Mouse (Mus musculus): ENCODE measurements at regions not wholly inside any gene's neighbourhood (a gene's known extent, or its start where the extent isn't known, plus 50 kb on each side); places are given as distances from the start of the nearest gene placed in this dataset.

- Histone ChIP-seq H3K27ac (ENCODE audit: insufficient read depth, low read depth, low read length) (no peak overlapping the region), H3K4me1 (ENCODE audit: control insufficient read depth, insufficient read depth, low read length) (no peaks in the 10 kb centered on the region), H3K27me3 (replicated peaks; ENCODE audit: control insufficient read depth, insufficient read depth, low read length) (no peaks in the 10 kb centered on the region), H3K36me3 (ENCODE audit: control insufficient read depth, insufficient read depth, low read length) (no peaks in the 10 kb centered on the region), H3K4me3 (ENCODE audit: insufficient read depth, low read depth, low read length) (no peak overlapping the region)
- 43% methylated on average over 7 of the region's 7 CpGs for WGBS
- TF ChIP-seq POLR2A (IDR thresholded peaks at IDR 0.05; ENCODE audit: low read depth, low read length) (no peak), CTCF (conservative IDR thresholded peaks at IDR 0.05; ENCODE audit: insufficient read depth, insufficient read length, low read depth, low read length) (no peak)
- no peak for DNase-seq
These were observed 58.9 kb upstream of the Gjb5 start for GRCm38 (mm10) chr4:127416906-127417305.

GRCm38 (mm10) chr4:127413997-127414964 lies 56.3 kb upstream of the Gjb5 start:
- H3K4me1 ChIP-seq (ENCODE audit: control insufficient read depth, insufficient read depth, low read length), result no peaks in the 10 kb centered on the region
- TF ChIP-seq CTCF (conservative IDR thresholded peaks at IDR 0.05; ENCODE audit: insufficient read depth, insufficient read length, low read depth, low read length) (no peak), POLR2A (IDR thresholded peaks at IDR 0.05; ENCODE audit: low read depth, low read length) (no peak)
- no peak overlapping the region for H3K27ac ChIP-seq (ENCODE audit: insufficient read depth, low read depth, low read length)
- no peak for DNase-seq
- no peaks in the 10 kb centered on the region for H3K27me3 ChIP-seq (replicated peaks; ENCODE audit: control insufficient read depth, insufficient read depth, low read length)
- WGBS, result 59% methylated on average over 14 of the region's 14 CpGs
- no peaks in the 10 kb centered on the region for H3K36me3 ChIP-seq (ENCODE audit: control insufficient read depth, insufficient read depth, low read length)
- H3K4me3 ChIP-seq (ENCODE audit: insufficient read depth, low read depth, low read length), result no peak overlapping the region

Data from kidney, adult 2 months (tissue).